Mouse (Mus musculus) gastrocnemius, postnatal 25 days (tissue): Measurements from ENCODE around the gene Ptprs. TPM values are rescaled to one million over a fixed set of nuclear protein-coding genes. Genes with fewer than 3 reads are reported as not detected.

Source experiments
- DNase-seq: peaks from one replicate; pipeline ENCODE4 v3.0.0; 2022
- total RNA-seq, 2 experiments: library from RNA; stranded (reverse); gene quantifications; 1 replicate in 1 of 2; 2 replicates in 1 of 2; pipeline ENCODE4 v1.2.3; 2021

The Ptprs gene
- total RNA-seq, 2 experiments from 2014 or later, result 37.7 to 39.6 TPM

DNA sequence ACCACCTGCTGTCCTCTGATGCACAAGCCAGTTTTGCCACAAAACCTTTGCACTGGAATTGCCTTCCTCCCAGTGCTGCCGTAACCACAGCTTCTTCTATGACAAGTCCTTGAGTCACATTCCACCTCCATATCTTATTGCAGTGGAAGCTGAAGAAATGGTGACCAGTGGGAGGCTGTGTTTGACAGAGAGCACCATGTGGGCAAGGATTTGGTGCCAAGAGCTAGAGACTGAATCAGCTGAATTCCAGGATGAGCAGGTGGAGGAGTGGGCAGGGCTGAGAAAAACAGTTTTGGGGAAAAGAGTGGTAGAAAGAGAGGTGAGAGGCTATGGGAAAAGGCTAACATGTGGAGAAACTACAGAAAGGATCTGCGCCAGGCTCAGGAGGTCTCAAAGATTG, 17.6 kb upstream of the Ptprs start:
- DNase-seq, result no peak

DNA sequence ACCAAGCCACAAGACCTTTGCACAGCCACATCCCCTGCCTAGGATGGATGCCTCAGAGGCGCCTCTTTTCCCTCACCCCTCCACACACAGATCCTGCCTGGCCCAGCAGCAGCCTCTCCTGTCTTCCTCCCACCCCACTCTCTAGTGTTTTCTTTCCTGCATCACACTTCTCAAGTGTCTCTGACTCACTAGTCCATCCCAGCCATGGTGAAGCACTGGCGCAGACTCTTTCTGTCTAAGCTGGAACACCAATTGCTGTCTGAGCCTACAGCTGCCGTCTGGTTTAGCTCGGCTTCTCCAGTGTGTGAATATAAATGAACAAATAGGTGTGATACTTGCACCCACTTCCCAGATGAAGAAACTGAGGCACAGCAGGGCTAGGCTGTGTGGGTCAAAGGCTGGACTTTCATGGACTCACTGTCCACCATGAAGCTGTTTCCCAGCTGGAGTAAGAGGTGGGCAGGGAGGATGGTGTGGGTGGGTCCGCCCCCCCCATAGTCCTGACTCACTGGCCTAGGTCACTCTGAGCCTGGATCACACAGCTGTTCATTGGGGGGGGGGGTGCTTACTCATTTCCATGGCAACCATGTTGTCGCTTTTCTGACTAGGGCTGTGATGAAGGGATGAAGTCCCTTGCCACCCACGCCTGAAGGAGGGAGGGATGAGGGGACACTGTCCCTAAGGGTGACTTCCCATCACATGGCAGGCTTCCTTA, 14.3 kb upstream of the Ptprs start:
- no peak for DNase-seq

DNA sequence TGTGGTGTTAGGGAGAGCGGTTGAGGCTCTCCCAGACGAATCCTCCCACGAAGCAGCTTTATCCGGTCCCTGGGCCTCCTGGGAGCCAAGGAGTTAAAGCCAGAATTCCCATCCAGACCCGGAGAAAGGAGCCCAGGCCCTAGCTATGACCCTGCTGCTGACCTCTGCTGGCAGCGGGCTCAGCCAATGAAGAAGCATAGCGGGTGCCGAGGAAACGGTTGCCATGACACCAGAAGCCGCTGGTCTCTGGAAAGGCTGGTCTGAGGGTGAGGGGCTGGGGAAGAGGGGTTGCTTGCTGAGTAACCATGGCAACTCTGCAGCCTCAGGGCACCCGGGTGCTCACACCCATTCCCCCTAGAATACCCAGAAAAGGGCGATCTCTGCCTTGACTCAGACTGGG, 11.7 kb upstream of the Ptprs start:
- DNase-seq, result no peak

DNA sequence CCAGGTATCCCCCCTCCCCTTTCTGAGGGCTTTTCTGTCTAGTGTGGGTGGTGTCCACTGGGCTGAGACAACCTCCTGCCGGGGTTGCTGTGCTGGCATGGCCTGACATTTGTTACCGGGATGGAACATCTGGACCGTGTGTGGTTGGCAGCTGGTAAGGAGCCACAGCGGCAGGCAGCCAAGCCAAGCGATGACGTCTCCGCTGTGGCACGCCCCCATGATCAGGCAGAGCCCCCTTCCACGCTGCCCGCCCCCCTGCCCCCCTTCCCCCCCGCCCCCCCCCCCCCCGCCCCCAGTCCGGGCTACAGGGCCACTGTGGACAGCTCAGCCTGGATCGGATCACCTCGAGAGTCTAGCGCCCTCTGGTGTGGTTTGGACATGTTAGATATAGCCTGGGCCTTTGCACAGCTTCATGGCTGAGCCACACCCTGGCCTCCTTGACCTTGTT, 11.2 kb upstream of the Ptprs start:
- DNase-seq, result no peak

DNA sequence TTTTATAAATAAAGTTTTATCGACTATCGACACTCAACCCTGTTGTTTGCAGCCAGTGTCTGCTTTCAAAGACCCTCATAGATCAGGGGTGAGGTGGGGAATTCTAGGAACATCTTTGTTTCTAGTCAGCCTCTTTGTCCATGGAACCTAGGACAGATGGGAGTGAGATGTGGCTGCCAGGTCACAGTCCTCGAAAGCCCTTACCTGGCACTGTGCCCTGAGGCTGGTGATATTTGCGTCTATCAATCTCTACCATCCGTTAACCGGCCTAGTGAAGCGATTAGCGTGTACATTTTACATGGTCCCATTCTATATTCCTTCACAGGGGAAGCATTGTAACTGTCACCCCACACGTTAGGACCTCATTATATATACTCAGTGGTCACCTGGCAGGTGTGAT, 9.6 kb upstream of the Ptprs start:
- DNase-seq, result no peak

DNA sequence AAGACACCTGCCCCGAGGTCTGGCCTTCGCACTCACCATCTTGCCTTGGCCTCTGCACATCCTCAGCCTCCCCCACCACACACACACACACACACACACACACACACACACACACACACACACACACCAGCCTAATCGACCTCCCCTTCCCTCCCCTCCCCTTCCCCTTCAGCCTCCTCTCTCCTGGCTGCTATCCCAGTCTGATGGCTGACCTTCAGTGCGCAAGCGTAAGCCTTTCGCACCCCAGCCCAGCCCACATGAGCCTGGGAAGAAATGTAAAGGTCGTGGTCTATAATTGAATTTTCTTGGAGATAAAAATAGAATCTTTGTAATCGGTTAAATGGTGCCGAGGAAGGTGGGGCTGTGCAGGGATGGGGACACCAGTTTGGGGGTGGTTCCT, 8.8 kb upstream of the Ptprs start:
- no peak for DNase-seq

DNA sequence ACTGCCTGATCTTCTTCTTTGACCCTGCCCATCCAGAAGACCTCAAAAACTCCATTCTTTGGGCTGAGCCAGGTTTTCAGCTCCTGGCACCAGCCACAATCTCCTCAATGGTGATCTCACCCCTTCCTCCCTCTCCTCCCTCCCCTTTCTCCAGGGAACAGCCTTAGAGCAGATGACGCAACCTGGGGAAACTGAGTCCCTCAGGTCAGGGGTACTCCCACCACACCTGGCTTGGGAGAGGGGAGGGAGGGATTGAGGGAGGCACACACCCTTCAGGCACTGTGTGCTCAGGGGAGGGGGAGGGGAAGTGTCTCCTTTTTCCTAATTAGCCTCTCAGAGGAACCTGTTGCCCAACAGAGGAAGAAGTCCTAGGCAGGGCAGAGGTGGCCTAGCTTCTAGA, 6.4 kb upstream of the Ptprs start:
- no peak for DNase-seq

DNA sequence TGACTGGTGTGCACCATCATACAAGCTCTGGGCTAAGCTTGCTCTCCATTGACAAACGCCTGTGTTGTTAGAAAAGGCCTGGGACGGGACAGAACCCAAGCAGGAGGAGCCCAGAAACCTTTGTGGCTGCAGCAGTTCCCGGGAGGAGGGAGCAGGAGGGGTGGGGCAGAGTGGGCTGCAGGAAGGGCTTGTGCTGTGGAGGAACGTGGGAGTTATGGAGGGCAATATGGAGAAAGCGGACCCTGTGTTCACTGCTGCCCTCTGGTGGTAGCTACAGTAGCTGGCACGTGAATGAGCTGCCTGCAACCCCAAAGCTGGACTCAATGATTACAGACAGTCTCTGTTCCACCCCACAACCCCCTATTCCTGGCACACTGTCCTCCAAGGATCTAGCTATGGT, 3.1 kb upstream of the Ptprs start:
- peak; percentile 64 for DNase-seq

DNA sequence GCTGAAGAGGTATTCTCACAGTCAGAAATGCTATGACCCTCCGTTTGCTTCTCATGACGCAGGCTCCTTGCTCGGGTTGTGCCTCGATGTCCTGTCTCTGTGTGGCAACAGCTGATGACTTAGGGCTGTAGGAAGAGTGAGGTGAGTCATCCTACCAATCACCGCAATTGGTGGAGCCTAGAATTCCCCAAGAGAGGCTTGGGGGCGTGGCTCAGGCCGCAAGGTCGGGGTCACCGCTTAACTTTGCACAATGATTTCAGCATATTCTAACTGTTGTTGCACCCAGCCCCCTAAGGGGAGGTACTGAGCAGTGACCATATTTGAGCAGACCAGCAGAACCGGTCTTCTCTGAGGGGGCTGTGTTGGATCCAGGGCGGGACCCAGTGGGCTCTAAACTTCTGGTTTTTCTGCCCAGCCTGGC, 1.9 kb upstream of the Ptprs start:
- DNase-seq, result no peak

DNA sequence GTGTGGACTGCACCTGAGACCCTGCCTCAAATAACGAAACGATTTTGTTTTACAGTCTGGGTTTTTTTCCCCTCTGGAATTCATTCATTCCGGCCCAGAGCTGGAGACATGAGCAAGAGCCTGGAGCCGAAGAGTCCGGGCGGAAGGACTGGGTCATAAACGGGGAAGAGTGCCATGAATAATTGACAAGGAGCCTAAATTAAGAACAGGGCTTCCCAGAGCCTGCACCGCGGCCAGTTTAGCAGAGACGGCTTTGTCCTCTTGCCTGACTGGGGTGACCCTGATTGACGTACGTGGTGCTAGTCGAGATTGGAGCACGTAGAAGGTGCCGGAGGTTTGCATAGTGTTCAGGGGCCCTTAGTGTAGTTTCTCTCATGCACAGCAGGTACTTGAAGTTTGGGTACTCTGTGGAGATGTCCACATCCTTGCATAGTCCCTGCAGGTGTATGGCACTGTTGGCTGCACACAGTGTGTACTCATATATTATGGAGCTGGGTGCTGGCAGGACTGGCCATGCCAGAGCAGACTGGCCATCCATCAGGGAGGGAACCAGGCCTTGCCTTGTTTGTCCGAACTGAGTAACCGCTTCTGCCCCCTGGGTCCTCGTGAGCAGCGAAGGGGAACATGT, 1.0 kb upstream of the Ptprs start:
- DNase-seq, result no peak

DNA sequence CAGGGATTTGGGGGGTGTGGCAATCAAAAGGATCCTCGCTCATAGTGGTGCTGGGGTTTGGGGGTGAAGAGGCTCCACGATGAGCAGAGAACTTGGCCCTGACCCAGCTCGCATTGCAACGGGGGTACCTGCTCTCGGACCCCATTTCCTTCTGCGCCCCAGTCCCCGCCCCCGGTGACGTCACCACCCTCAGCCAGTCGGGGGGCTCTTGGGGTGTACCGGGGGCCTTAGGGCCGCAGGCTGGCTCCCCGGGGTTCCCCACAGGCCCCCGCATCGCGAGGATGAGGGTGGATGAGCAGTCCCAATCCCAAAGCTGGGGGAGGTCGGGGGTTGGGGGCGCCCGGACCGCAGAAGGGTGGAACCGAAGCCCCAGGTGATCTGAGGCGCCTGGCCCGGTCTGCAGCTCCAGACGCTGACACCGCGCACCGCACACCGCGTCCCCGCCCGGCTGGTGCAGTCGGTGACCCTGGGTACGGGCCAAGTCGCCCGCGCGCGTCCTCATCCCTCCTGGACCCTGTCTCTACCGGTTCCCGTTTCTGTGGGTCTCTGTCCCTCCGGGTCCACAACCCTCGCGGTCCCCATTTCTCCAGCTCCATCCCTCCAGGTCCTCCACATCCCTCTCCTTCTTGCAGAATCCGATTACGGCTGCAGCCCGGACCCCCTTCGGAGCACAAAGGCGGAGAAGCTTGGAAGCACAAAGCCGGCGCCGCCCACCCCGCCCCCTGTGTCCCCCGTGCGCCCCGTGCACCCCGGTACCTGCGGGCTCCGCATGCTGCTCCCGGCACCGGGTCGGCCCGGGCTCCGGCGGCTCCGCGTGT, 490 bp downstream of the Ptprs start:
- no peak for DNase-seq

DNA sequence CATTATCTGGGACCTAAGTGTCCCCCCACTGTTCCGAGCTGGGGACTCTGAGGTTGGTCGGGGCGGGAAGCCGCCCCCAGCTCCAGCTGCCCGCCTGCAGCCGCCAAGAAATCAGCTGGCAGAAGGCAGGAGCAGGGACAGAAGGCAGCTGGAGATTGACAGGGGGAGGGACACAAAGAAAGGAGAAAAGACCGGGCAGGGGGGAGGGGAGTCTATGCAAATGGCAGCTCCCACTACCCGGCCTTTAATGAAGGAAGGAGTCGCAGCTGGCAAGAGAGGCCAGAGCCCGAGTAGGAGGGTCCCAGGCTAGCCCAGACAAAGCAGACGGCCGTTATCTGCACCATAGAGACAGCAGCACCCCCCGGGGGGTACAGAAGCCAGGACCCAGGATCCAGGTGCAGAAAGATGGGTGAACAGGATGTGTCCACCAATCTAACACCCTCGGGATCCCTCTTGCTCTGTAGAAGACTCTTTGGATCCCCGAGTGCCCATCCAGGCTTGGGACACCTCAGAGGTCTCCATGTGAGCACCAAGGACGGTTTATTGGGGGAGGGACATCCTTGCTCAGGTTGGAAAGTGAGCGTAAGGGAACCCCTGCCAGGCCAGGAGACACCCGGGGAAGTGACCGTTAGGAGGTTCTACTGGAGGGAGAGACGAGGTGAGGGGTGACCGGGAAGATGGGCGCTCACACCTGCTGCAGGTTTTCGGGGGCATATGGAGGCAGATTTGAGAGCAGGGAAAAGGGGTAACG, 1.3 kb downstream of the Ptprs start:
- DNase-seq, result no peak

DNA sequence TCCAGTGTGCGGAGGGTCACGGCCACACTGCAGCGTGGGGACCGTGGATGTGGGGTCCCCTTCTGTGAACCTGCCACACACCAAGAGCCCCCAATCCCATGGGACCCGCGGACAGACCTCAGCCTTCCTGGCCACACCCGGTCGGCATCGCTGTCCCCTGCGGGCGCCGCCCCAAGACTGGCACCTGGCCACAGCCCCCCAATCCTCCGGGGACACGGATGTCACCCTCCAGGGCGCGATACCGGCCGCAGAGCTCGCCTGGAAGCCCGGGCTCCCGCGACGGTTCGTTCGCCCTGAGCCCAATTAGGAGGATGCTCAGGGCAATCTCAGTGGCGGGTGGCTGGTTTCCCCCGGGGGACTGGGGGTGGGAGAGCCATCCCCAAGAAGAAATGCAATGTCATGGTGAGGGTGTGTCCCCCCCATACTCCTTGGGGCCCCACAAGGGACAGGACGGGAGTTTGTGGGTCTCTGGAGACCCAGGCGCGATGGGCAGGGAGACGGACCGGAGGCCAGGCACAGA, 1.9 kb downstream of the Ptprs start:
- DNase-seq, result no peak

DNA sequence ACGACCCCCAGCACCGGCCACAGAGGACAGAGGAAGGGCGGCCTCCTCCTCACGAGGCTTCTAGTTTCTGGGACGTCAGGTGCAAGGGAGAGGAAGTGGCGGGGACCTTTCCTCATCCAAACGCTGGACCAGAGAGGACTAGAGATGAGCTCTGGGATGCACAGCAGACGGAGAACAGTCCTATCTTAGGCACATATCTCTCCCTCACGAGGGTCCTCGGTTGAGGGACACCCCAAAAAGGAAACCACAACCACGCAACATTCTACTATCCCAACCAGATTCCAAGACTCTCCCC, 2.7 kb downstream of the Ptprs start:
- DNase-seq, result no peak

DNA sequence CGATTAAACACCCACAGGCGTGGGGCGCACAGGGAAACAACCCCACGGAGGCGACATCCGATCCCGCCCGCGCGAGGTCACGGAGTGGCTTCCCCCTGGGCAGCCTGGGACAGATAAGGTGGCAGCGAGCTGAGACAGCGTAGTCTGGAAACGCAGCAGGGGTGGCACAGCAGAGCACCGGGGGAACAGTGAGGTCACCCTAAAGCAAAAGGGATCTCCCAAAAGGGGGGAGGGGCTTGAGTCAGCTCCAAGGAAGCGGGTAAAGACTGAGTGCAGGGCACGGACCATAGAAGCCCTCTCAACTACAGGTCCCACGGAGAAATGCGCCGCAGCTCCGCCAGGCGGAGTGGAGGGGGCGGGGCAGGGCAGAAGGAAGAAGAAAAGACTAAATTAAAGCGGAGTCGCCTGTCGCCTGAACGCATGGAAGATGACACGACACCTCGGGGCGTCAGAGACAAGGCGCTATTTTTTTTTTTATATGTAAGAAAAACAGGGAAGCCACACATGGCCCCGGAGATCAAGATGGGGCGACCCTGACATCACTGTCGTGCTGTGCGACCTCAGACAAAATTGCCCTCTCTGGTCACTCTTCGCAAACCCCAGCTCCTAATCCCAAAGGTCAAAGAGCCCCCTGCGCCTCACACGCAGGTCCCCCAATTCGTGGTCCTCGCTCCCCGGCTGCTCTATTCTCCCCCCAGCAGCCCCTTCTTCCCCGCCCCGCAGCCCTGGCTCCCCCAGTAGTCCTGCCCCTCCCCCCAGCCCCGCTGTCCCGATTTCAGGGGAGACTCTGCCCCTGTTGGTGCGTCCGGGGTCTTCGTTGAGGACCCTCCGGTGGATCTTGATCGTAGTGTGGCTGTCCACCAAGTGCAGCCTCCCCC, 3.3 kb downstream of the Ptprs start:
- no peak for DNase-seq

DNA sequence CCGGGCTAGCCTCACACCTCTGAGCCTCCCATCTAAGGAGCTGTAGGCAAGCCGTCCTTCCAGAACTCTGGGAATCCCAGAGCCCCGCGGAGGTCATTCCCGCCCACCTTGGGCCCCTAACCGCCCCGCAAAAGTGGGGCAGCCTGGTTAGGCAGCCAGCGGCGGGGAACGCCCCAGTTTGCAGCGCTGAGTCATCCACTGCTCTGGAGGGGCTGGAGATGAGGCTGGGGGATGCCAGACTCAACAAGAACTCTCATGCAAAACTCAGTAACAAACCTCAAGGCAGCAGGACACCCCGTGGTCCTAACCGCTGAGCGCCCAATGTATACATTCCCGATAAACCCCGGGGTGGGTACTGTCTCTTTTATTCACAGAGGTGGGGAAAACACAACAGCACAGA, 4.2 kb downstream of the Ptprs start:
- no peak for DNase-seq

DNA sequence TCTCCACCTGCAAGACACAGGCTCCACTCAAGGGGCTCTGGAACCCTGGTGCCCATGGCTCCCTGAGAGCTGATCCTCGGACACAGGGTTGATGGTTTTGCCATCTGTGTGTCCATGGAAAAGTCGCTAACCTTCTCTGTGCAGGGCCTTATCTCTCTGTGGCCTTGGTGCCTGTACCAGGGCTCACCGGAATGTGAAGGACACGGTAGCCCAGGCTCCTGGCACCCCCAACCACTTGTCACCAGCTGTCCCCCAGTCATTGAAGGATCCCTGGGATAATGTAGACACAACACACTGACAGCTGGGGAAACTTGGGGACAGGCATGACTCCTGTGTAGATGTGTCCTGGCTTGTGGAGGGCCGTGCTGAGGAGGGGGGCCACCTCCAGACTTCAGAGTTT, 5.1 kb downstream of the Ptprs start:
- DNase-seq, result no peak

DNA sequence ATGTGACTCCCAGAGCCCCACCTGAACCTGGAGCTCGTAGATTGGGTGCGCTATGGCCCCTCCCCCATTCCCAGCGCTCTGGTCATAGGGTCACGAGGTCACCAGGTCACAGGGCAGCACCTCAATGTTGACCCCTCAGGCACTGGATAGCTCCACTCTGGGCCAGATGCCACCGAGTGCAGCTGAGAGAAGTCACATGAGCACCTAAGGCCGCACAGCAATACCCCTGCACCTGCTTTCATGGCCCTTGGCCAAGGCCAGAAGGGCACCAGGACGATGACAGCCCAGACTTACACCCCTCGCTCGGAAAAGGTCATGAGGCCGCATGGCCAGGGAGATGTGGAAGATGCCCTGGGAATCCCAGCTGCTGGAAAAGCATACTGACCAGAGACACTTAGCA, 5.7 kb downstream of the Ptprs start:
- no peak for DNase-seq

DNA sequence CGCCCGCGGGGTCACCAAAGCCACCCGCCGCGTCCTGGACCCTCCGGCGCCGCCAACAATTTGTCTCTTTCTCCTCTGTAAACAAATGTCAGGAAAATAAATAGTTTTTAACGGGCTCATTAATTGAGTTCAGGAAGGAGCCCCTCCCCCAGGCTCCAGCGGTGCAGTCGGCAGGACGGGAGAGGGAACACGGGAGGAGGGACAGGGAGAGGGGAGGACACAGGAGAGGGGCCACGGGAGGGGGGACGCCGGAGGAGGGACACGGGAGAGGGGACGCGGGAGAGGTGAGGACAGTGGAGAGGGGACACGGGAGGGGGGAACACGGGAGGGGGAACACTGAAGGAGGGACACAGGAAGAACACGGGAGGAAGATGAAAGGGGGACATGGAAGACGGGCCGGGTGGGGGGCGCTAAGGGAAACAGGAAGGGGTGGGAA, 6.3 kb downstream of the Ptprs start:
- DNase-seq, result no peak

DNA sequence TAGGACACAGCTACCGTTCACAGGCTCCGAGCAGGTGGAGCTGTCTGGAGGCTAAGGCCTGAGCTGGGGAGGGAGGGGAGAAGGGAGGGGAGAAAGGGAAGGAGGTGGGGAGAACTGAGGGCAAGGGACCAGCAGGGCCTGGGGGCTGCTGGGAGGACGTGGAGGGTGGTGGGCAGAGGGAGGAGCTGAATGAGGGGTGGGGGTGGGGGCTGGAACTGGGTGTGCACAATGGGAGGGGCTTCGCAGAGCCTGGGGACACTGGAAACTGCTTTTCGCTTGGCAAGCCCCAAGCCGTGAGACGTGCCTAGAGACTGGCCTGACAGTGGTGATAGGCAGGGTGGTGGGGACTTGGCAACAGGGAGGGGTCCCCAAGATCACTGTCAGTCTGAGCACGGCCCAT, 7.0 kb downstream of the Ptprs start:
- no peak for DNase-seq

DNA sequence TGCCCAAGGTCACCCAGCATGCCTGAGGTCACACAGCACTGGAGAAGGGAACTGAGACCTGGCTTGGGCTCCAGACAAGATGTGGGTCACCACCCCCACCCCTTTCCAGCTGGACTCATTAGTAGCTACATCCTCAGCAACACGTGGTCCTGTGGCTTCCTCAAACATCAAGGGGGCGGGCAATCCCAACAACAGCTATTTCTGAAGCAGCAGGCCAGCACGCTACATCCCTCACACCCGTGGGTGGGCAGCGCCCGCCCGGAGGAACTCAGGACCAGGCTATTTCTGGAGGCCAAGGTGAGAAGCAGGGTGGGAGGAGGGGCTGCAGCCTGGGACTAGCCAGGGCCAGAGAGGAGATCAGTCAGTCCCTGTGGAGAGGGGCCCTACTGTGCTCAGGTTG, 7.4 kb downstream of the Ptprs start:
- DNase-seq, result no peak

DNA sequence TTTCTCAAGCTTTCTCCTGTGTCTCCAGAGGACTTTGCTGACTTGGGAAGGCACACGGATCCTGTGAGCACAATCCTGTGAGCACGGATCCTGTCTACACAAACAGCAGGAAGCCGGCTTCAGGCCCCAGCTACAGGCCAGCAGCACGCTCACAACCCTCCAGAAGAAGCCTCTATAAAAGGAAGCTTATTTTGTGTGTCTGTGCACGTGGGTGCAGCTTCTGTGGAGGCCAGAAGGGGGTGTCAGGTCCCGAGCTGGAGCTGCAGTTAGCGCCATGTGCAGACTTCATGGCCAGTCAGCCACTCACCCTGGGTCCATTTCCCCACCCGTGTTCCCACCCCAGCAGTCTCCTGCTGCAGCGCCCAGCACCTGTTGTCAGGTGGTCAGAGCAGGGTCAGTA, 7.9 kb downstream of the Ptprs start:
- DNase-seq, result no peak
